Comparison of ENCODE assay signal across 9 mouse cellular contexts in the genomic region with DNA sequence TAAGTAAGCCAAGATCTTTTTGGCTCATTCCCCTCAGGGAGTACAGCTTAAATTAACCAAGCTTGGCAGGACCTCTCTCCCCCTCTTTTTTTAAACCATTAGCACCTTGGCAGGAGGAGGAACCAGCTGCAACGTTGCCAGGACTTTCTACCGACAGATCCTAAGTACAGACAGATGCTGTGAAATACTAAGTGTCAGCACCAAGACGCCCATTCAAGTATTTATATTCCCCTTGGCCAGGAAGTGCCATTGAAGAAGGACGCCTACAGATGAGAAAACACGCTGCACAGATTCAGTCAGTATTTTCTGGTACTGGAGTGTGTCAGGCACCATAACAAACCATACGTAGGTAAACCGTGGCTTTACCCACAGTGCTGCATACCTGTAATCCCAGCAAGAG. TPM values are rescaled to one million over a fixed set of nuclear protein-coding genes. Genes with fewer than 3 reads are reported as not detected.
DNase-seq lines count a peak whose midpoint lies in the region; ATAC-seq lines count a peak whose summit lies in the region.
"Had no signal": no experiment of that assay in that cellular context is flagged by ENCODE, and none has a peak within 500 bp of the region (broad histone marks: within the 10 kb centered on the region; RNA-seq: fewer than 3 reads in every experiment).

No protein-coding gene starts in this region.

- no peaks in the 10 kb centered on the region for H3K9me3 ChIP-seq in forebrain, embryonic 16.5 days (ENCODE audit: control insufficient read depth, low read length)

- H3K36me3 ChIP-seq in forebrain, embryonic 16.5 days (ENCODE audit: control insufficient read depth, insufficient read depth) = no peaks in the 10 kb centered on the region

- WGBS in forebrain, embryonic 16.5 days = 36% methylated on average over 7 of the region's 7 CpGs

- peak; percentile 83 for DNase-seq in gastrocnemius, adult 18-20 months (ENCODE audit: low spot score)
- no peak for DNase-seq in gastrocnemius, postnatal 4 days (ENCODE audit: low spot score in 2 of 2)
- DNase-seq in gastrocnemius, postnatal 14 days = peak; percentile 58
- peak; percentile 58 to 65 for DNase-seq in right cerebral cortex, adult 2 months (ENCODE audit: low spot score in 2 of 2)
- DNase-seq in adipocyte (ENCODE audit: low spot score) = no peak
- no peak for DNase-seq in lung, postnatal 4 days
- no peak for DNase-seq in urinary bladder, postnatal 25 days (ENCODE audit: low spot score)
- DNase-seq: thymus, postnatal 25 days had no signal

- no peak overlapping the region for H3K27ac ChIP-seq in forebrain, embryonic 16.5 days (ENCODE audit: low read length)

- peak; percentile 84 for ATAC-seq in forebrain, embryonic 16.5 days

- intact Hi-C loops in gastrocnemius, postnatal 14 days (cut with DNase I; ENCODE audit: low total_unique reads) = no loop called here

- H3K4me2 ChIP-seq in forebrain, embryonic 16.5 days (ENCODE audit: low read length) = no peak overlapping the region

- no peaks in the 10 kb centered on the region for H3K27me3 ChIP-seq in forebrain, embryonic 16.5 days (replicated peaks; ENCODE audit: control insufficient read depth, insufficient read depth, low read length)

- no peaks in the 10 kb centered on the region for H3K4me1 ChIP-seq in forebrain, embryonic 16.5 days (replicated peaks; ENCODE audit: control insufficient read depth, insufficient read depth, low read length)

- H3K9ac ChIP-seq in forebrain, embryonic 16.5 days (replicated peaks; ENCODE audit: low read depth, low read length) = no peak overlapping the region

- H3K4me3 ChIP-seq in forebrain, embryonic 16.5 days (replicated peaks; ENCODE audit: low read length) = no peak overlapping the region

RNA-seq across cellular contexts. Expression of a gene that starts 40.9 kb away (rescaled TPM):
- 1 to 10 TPM; 2.8 to 3.2 TPM for total RNA-seq in gastrocnemius, adult 18-20 months (2021)
- 1 to 10 TPM; 7.6 to 7.9 TPM for total RNA-seq in gastrocnemius, postnatal 4 days (2021)
- 16.6 and 18.2 TPM in 2 replicates for polyA plus RNA-seq in forebrain, embryonic 16.5 days (2015; fragmentation: Nextera tagmentation; extraction: Ambion mirVana)
- 1 to 10 TPM; 3.9 to 4.6 TPM for total RNA-seq in gastrocnemius, postnatal 14 days (2021)

RNA-seq across cellular contexts. Expression of a gene that starts 58.0 kb away (rescaled TPM):
- 100 to 1,000 TPM; 424 to 467 TPM for total RNA-seq in gastrocnemius, adult 18-20 months (2021)
- total RNA-seq in gastrocnemius, postnatal 4 days (2021) = 1,000 to 10,000 TPM; 5,472 to 6,062 TPM
- polyA plus RNA-seq in forebrain, embryonic 16.5 days (2015; fragmentation: Nextera tagmentation; extraction: Ambion mirVana) = 3,742 and 4,125 TPM in 2 replicates
- total RNA-seq in gastrocnemius, postnatal 14 days (2021) = 1,000 to 10,000 TPM; 1,398 to 1,669 TPM

Comparison
In these comparisons a context has a peak if more than half of its experiments do, and no peak if none do; other contexts are left out.
1. DNase-seq: peak in gastrocnemius, adult 18-20 months (single experiment), gastrocnemius, postnatal 14 days (single experiment) and right cerebral cortex, adult 2 months (2 of 2); none in gastrocnemius, postnatal 4 days (0 of 2), adipocyte (single experiment), lung, postnatal 4 days (0 of 2) and urinary bladder, postnatal 25 days (single experiment).